Mouse (Mus musculus) large intestine, adult 2 months (tissue): ENCODE measurements around the gene Arhgap42. TPM values are rescaled to one million over a fixed set of nuclear protein-coding genes. Genes with fewer than 3 reads are reported as not detected.

Experiments used
- DNase-seq: peaks from one replicate; pipeline ENCODE4 v3.0.0-alpha.2; 2012; ENCODE audit warnings: low read depth, low spot score
- WGBS: fragments of 180-500 bp; shearing (Covaris S2); methylation state at CpG from one replicate; pipeline ENCODE4 v1.1.7; 2018; 5-methylcytosine and 5-hydroxymethylcytosine counted together
- polyA plus RNA-seq: library from polyadenylated mRNA; depleted of rRNA; stranded (reverse); fragments of >200 nt; gene quantifications from 2 replicates; pipeline ENCODE4 v1.2.3, GENCODE M21; 2012; rRNA removed

Gene Arhgap42
- polyA plus RNA-seq: 5.0 and 9.1 TPM in 2 replicates

- peak; percentile 59 for DNase-seq
- WGBS: under 1% methylated on average over 78 of the region's 78 CpGs
These were observed at the start of gene Arhgap42 for GRCm38 (mm10) chr9:9238438-9239391. Gene Arhgap42 (minus strand): TSS chr9:9239101.

GRCm38 (mm10) chr9:9288140-9288539 is 49.2 kb upstream of the Arhgap42 start:
- no peak for DNase-seq
- 91% methylated on average over 2 of the region's 2 CpGs for WGBS

DNA sequence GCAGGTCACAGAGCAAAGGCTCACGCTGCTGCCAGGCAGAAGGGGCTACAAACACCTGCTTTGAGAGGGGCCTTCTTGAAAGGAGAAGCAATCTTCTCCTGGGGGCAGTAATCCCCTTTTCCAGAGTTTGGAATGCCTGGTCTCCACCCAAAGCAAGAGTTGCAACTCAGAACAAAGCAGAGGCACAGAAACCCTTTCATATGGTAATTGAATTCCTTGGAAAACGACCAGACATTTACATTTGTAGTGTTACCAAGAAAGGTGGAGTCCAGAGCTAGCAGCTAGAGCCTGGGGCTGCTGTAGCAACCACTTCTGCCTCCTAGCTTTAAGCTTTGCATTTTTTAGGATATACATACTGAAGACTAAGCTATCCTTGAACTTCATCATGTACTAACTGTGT is 30.4 kb upstream of the Arhgap42 start:
- 48% methylated on average over 2 of the region's 2 CpGs for WGBS
- no peak for DNase-seq

GRCm38 (mm10) chr9:9267606-9268601 is 29.0 kb upstream of the Arhgap42 start:
- 64% methylated on average over 6 of the region's 6 CpGs for WGBS
- no peak for DNase-seq

GRCm38 (mm10) chr9:9263543-9263942 is 24.6 kb upstream of the Arhgap42 start:
- WGBS: 69% methylated on average over 1 of the region's 1 CpGs
- no peak for DNase-seq

GRCm38 (mm10) chr9:9262479-9262878 is 23.6 kb upstream of the Arhgap42 start:
- WGBS: 80% methylated on average over 2 of the region's 2 CpGs
- no peak for DNase-seq

DNA sequence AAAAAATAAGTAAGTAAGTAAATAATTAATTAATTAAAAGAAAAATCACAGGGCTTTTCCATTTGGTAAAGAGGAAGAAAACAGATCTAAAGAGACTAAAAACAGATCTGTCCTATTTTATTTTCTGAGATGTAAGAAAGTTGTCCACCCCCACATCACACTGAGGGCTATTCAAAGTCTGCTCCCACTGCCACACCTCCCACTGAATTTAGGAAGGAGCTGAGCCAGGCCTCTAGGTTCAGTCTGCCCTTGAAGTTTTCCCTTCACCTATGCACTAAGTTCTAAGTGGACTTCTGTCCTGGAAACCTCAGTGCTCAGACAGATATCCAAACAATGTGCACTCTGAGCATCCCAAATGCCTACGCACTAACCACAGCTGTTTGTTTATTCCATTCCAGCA is 15.9 kb upstream of the Arhgap42 start:
- no peak for DNase-seq
- 69% methylated on average over 1 of the region's 1 CpGs for WGBS

- DNase-seq: no peak
- WGBS: 36% methylated on average over 2 of the region's 2 CpGs
These were observed 9.6 kb upstream of the Arhgap42 start for GRCm38 (mm10) chr9:9248529-9248928.

DNA sequence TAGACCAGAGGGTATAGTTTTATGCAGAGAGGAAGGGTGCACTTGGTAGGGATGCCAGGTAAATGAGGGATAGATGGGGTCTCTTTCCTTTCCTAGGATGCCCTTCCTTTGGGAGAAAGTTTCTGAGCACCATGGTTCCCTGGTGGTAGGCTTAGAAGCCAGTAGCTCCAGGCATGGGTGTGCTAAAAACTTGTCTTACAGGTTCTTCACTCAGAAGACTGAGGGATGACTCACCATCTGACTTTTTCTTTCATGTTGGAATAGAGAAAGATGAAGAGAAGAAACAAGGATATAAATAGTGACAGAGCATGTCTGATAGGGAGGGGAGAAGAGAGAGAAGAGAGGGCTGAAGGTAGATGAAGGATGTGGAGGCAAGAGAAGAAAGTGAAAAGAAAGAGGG is 7.1 kb upstream of the Arhgap42 start:
- no peak for DNase-seq

GRCm38 (mm10) chr9:9243834-9244233 is 4.9 kb upstream of the Arhgap42 start:
- 34% methylated on average over 4 of the region's 4 CpGs for WGBS
- no peak for DNase-seq

DNA sequence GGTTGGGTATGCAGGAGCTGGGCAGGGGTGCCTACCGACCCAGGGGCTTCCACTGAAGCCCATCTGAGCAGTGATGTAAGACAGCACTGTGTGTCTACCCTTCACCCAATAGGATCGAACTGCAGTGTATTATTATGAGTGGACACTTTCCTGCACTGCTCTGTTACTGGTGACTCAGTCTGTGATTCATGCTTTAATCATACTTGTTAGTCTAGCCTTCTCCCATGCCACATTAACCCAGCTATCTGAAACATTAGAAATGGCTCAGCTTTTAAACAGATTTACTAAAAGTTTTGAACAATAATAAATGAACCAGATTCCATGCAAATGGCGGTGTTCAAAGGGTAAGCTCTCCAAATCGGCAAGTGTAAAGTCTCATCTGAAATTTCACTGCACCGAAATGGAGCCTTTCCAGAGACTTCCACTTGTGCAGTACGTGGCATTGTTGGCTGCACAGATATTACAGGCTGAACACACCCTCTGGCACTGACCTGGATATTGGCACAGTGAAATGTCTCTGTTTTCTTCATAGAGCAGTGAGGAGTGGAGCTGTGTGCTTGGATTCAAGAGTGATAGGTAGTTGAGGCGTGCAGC is 2.4 kb upstream of the Arhgap42 start:
- 49% methylated on average over 7 of the region's 7 CpGs for WGBS

GRCm38 (mm10) chr9:9237511-9237910 is 1.4 kb downstream of the Arhgap42 start:
- 14% methylated on average over 5 of the region's 5 CpGs for WGBS
- no peak for DNase-seq

More for the DNA sequence above, 2.4 kb upstream of the Arhgap42 start:
- no peak for DNase-seq

DNA sequence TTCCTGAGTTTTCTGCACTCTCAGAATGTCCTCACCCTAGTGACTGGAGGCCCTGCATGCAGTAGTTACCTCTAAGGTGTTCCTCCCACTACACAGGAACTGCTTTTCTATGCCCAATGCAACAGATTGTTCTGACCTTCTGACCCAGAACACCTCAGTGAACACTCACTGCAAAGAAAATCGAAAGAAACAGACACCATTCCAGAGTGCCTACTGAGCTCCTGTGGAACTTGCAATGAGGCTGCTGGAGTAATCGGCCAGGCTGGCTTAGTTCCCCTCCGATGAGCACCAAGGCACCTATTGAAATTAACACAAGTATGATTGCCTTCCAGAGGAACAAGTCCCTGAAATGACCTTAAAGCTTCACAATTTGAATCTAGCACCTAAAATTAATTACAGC is 9.2 kb downstream of the Arhgap42 start:
- WGBS: 57% methylated on average over 3 of the region's 3 CpGs
- DNase-seq: no peak

- DNase-seq: no peak
- WGBS: 49% methylated on average over 1 of the region's 1 CpGs
These were observed 14.1 kb downstream of the Arhgap42 start for GRCm38 (mm10) chr9:9224837-9225236.

- no peak for DNase-seq
- 65% methylated on average over 3 of the region's 3 CpGs for WGBS
These were observed 15.5 kb downstream of the Arhgap42 start for GRCm38 (mm10) chr9:9223384-9223783.

DNA sequence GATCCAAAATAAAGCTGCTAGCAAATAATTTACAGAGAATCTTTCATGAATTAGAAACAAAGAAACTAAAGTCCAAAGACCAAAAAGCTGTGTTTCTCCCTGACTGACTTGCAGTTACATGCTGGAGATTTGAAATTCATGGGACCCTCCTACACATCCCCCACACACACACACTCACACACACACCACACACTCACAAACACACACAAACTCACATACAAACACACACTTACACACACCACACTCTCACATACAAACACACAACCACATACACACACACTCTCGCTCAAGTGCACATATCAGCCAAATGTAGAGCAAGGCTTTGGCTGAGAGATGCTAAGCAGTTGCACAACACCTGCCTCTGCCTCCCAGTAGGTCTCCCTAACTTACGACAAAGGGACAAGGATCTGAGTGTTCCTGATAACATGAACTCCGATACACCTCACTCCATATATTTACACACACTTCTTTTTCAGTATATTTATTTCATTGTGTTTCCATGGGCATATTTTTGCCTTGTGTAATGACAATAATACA is 16.9 kb downstream of the Arhgap42 start:
- no peak for DNase-seq
- WGBS: 65% methylated on average over 3 of the region's 3 CpGs

GRCm38 (mm10) chr9:9221185-9221584 is 17.7 kb downstream of the Arhgap42 start:
- no peak for DNase-seq
- 36% methylated on average over 4 of the region's 4 CpGs for WGBS

GRCm38 (mm10) chr9:9218301-9218700 is 20.6 kb downstream of the Arhgap42 start:
- no peak for DNase-seq
- WGBS: 83% methylated on average over 2 of the region's 2 CpGs

DNA sequence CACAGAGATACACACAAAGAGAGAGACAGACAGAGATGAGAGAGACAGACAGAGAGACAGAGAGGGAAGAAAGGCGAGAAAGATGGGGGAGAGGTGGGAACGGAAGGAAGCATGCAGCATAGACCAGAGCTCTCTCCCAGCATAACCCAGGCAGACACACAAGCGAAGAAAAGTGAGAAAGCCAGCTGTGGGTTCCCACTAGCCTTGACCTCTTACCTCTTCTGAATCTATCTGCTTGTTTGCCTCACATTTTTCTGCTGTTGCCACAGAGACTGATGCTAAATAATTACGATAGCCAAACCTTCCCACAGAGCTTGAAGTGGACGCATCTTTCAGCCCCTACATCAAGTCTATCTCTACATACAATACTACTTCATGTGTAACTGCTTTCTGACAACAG is 24.1 kb downstream of the Arhgap42 start:
- DNase-seq: no peak
- WGBS: 83% methylated on average over 5 of the region's 5 CpGs

DNA sequence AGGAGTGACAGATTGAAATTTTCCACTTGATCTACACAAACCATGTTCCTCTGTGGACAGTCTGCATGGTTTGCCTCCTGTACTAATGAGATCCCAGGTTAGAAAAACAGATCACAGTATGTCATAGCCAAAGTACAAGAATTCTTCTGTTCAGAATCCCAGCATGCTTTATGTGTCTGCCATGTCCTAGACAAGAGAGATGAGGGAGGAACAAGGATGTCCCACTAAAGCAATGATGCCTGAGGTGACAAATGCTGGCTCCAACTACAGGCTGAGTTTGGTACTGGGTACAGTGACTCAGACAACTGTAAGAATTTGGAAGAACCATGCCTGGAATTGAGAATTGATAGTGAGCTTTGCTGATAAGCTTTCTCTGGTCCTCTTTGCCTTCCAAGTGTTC is 24.6 kb downstream of the Arhgap42 start:
- no peak for DNase-seq
